Mouse (Mus musculus): ENCODE data around the gene Rasgef1b.

The Rasgef1b gene

DNA sequence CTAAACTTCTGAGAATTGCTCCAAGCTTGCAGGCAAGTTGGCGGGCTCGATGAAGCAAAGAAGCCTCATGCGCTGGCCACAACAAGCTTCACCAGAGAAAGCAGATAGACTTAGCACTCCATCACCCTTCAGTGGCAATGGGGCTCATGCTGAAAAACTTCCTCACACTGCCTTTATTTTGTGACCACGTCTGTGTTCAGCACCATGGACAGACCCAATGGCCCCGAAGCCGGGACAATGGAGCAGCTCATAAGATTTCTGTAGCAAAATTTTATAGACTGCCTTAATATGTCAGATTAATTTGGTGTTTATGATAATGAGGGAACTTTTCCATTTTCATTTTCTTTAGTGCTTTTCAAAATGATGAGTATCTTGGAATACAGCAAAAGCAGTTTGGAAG is 21.6 kb downstream of the Rasgef1b start:
- DNase-seq (ENCODE audit: inconsistent ontology term): peak; percentile 20

GRCm38 (mm10) chr5:99701811-99702210 is 27.1 kb downstream of the Rasgef1b start:
- no peak for DNase-seq (ENCODE audit: inconsistent ontology term)

DNA sequence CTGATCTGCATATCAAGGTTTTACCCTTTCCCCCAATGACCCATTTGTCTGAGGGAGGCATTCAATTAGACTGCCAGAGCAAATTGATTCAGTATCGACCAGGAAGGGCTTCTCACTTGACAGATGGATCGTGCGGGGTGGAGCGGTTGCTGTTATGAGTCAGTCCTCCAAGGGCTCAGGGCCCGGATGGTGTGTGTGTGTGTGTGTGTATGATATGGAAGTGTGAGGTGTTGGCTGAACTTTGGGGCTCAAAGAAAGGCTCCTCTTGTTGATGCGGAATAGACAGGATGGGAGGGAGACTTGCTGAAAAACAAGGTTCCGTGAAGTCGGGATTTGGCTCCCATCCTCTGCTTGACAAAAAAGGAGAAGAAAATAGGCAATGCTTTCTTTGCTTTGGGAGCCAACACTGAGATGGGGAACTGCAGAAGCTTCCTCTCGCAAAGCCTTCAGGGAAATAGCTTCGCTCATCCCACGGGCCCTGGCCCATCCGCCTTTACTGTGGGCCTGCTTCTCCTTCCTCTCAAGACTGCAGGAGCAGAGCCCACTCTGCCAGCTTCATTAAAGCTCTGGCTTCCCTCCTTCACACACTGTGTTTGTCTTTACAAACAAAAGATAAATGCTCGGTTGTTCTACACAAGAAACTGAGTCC is 34.0 kb downstream of the Rasgef1b start:
- no peak for DNase-seq (ENCODE audit: inconsistent ontology term)

DNA sequence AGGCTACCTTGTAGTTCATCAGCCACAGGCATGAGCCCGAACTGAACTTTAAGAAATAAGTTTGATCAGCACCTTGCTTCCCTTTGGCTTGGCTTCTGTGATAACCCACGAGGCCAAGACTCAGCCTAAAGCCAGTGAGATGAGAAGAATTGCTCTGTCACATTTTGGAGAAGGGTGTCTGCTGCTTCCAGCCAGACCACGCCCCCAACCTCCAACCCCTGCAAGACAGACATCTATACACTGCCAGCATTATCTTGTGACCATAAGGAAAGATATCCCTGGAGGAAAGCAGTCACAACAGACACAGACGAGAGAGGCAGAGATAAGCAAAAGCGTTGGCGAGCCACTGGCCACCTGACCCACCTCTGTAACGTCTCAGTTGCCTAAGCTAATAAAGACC is 39.0 kb downstream of the Rasgef1b start:
- no peak for DNase-seq (ENCODE audit: inconsistent ontology term)

- DNase-seq (ENCODE audit: inconsistent ontology term): no peak
Observed at GRCm38 (mm10) chr5:99687894-99688293, 41.0 kb downstream of the Rasgef1b start.

DNA sequence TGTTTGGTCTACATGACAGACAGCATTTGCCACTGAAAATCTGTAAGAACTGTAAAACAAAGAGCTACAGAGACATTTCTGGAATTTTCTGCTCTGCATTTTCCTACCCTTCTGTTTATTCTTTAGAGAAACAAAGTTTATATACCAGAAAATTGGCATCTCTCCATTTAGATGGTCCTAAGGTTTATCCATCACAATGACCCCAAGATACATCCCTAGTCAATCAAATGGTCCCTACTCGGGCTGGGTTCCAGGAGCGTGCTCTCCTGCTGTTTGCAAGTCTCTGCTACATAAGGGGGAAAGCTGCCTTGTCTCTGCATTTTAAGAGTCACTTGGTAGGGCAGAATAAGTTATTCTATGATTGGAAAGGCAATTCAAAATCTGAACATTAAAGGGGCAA is 44.8 kb downstream of the Rasgef1b start:
- no peak for DNase-seq (ENCODE audit: inconsistent ontology term)

DNA sequence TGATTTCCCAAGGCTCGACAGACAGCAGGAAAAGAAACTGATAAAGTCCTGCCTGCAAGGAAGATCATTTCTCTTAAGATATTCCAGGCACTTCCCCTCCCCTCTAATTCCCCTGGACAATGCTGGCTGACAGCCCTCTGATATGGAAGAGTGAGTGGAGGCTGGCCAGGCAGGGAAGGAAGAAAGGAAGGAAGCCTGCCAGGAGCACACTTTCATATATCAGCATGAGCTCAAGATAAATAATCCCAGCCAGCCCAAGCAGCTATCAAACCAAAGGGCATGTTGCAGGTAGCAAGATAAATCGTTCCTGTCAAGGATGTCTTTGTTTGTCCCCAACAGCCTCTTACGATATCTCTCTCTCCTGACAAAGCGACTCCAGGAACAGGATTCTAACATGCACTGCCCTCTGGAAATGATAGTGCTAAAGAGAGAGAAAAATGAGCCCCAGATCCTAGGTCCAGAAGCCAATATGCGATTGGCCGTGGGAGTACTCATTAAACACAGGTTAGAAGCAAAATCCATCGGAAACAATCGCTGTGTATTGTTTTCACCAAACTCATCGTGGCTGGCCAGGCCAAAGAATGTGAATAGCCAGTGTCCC is 58.8 kb downstream of the Rasgef1b start:
- DNase-seq (ENCODE audit: inconsistent ontology term): no peak

GRCm38 (mm10) chr5:99656024-99656423 is 72.8 kb downstream of the Rasgef1b start:
- no peak for DNase-seq (ENCODE audit: inconsistent ontology term)

GRCm38 (mm10) chr5:99652931-99653330 is 75.9 kb downstream of the Rasgef1b start:
- DNase-seq (ENCODE audit: inconsistent ontology term): no peak

GRCm38 (mm10) chr5:99641407-99641806 is 87.5 kb downstream of the Rasgef1b start:
- DNase-seq (ENCODE audit: inconsistent ontology term): no peak

DNA sequence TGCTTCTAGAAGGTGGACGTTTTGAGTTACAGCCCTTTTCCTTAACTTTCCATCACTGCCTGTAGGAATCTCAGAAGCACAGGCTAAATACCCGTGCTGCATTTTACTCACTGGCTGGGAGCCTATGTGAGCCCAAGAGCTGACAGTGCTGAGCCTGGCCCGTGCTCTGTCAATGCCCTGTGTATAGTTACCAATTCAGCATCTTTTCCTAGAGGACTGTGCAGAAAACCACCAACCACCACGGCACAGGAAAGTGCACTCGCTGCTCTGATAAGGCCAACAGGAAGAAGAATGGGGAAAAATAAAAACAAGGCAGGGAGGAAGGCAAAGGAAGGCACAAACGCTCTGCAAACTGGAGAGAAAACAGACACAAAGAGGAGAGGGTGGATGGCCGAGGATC is 92.3 kb downstream of the Rasgef1b start:
- DNase-seq (ENCODE audit: inconsistent ontology term): no peak

DNA sequence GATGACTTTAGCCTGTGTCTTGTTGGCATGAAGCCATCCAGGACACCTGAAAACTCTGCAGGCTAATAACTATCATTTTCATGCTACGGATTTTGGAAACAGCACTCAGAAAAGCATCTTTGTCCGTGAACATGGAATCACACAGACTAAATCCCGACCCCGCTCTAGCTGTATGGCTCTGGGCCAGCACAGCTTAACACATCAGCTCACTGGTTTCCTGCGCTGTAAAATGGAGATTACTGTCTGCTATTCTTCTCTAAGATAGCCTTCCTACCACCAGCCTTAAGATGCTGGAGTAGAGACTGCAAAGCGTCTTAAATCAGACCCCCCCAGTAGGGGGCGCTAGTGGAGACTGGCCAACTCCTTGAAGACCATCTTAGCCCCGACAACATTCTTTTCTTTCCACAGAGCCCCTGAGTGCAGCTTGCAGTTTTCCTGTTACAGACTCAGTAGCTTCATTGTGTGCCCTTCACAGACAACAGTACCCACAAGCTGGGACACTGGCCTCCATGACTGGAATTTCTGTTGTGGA is 94.8 kb downstream of the Rasgef1b start:
- DNase-seq (ENCODE audit: inconsistent ontology term): no peak

GRCm38 (mm10) chr5:99633548-99633947 is 95.3 kb downstream of the Rasgef1b start:
- DNase-seq (ENCODE audit: inconsistent ontology term): no peak

DNA sequence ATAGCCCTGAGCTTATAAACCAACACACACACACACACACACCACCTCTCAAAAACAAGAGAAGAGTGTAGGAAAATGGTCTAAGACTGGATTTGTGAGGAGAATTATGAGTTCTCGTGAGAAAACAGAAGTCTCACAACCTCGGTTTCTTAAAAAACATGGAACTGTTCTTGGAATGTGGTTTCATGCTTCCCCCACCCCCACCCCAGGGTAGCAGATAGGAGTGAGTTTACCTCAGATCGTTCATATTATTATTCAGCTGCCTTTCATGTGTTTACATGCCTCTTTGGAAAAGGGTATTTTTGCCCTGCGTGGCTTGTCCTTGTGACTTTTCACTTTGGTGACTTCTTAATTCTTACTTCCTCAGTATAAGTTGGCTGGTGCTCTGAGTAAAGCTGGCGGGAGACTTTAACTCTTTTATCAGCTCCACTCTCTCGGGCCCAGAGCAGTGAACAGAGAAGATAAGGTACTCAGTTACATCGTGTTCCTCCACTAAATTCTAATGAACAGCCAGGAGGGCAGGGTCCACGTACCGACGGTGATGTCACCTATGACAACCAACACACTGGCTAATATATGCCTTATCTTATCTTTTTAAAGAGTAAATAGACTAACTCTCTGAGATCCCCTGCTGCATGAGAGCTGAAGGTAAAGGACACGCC is 96.1 kb downstream of the Rasgef1b start:
- DNase-seq (ENCODE audit: inconsistent ontology term): no peak

GRCm38 (mm10) chr5:99630087-99630486 is 98.8 kb downstream of the Rasgef1b start:
- peak; percentile 9 for DNase-seq (ENCODE audit: inconsistent ontology term)

- DNase-seq (ENCODE audit: inconsistent ontology term): no peak
Observed at GRCm38 (mm10) chr5:99625603-99626002, 103.3 kb downstream of the Rasgef1b start.

GRCm38 (mm10) chr5:99620771-99621170 is 108.1 kb downstream of the Rasgef1b start:
- no peak for DNase-seq (ENCODE audit: inconsistent ontology term)

DNA sequence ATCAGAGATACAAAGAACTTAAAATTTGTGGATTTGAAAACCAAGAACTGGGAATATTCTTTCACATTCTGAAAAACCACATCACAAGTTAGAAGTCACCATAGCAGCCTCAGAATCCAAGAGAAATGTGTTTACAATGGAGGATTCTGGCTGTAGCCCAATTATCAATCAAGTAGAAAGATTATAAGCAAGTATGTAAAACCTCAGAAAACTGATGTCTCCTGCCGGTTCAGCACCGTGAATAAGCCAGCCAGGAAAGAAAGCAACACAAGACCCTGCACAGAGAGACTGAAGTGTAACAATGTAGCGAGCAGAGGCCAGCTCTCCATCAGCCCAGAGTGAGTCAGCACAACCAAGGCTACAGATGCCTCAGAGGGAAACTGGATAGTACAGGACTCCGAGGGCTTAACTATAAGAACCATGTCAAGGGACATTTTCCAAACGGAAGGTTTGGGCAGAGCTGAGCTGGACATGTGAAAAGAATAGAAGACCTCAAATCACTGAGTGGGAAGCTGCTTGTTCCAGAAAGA is 111.5 kb downstream of the Rasgef1b start:
- DNase-seq (ENCODE audit: inconsistent ontology term): peak; percentile 56

- DNase-seq (ENCODE audit: inconsistent ontology term): peak; percentile 76
Observed at GRCm38 (mm10) chr5:99613321-99614118, 115.3 kb downstream of the Rasgef1b start.

DNA sequence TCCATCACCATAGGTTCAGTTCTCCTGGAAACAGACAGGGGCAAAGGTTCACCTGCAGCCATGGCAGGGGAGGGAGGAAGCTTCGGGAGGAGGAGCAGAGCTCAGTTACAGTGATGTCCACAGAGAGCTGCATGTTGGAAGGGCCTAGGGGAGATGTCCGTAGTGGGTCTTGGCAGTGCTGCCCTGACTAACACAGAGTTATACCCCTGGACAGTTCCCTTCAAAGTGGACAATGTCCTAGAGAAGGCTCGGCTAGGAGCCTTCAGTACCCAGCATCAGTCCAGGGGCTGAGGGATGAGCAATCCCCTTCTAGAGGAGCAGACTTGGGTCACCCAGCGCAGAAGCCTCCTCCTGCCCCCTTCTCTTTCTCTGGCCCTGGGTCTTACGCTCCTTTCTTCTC is 121.3 kb downstream of the Rasgef1b start:
- no peak for DNase-seq (ENCODE audit: inconsistent ontology term)

- DNase-seq (ENCODE audit: inconsistent ontology term): no peak
Observed at GRCm38 (mm10) chr5:99606164-99606858, 122.6 kb downstream of the Rasgef1b start.
